Mouse (Mus musculus): ENCODE measurements around the gene Npr2.
"Not testable (repeated sequence)": the region's sequence is repeated elsewhere in the genome, so short reads cannot be mapped to it uniquely, and the experiment has no call there.

- not testable (repeated sequence) for TF ChIP-seq CTCF, POLR2A (IDR thresholded peaks at IDR 0.05; ENCODE audit: extremely low read depth, insufficient read depth, low read length)
Observed at GRCm38 (mm10) chr4:43596597-43596996, 35.1 kb upstream of the Npr2 start.
